Mouse (Mus musculus): ENCODE results near the gene Tmem268. TPM values are rescaled to one million over a fixed set of nuclear protein-coding genes. Genes with fewer than 3 reads are reported as not detected.

Tmem268 gene
- polyA plus RNA-seq, 1 experiment from 2014 or later, result 11.6 TPM

- H3K27me3 ChIP-seq (replicated peaks; ENCODE audit: insufficient read depth, low read length), result no peaks in the 10 kb centered on the region
- WGBS, result 80% methylated on average over 7 of the region's 7 CpGs
- no peak overlapping the region for H3K4me3 ChIP-seq (ENCODE audit: low read depth, low read length)
- no peaks in the 10 kb centered on the region for H3K9me3 ChIP-seq (ENCODE audit: low read length)
- no peak overlapping the region for H3K9ac ChIP-seq (replicated peaks; ENCODE audit: low read depth)
- ATAC-seq (no peak), DNase-seq (ENCODE audit: low spot score) (no peak)
- H3K4me1 ChIP-seq (ENCODE audit: insufficient read depth, low read depth, low read length), result 0 out of 2 replicates have a peak, but pooled peaks cover 3% of the 10 kb centered on the region
- no peak for TF ChIP-seq CTCF (IDR thresholded peaks at IDR 0.05)
- no peak for TF ChIP-seq EP300 (IDR thresholded peaks at IDR 0.05)
- no peak overlapping the region for H3K27ac ChIP-seq (ENCODE audit: low read length)
- H3K4me2 ChIP-seq (replicated peaks; ENCODE audit: low read depth, low read length), result no peak overlapping the region
- H3K36me3 ChIP-seq (ENCODE audit: insufficient read depth, low read length), result no peaks in the 10 kb centered on the region
These were observed 31.4 kb downstream of the Tmem268 start for GRCm38 (mm10) chr4:63589987-63590386.

- Histone ChIP-seq H3K27me3 (replicated peaks; ENCODE audit: insufficient read depth, low read length) (no peaks in the 10 kb centered on the region), H3K36me3 (ENCODE audit: insufficient read depth, low read length) (no peaks in the 10 kb centered on the region), H3K27ac (ENCODE audit: low read length) (no peak overlapping the region)
These were observed 32.0 kb downstream of the Tmem268 start for GRCm38 (mm10) chr4:63590538-63590937.

GRCm38 (mm10) chr4:63594459-63595110 is 36.0 kb downstream of the Tmem268 start:
- peak; percentile 17 for DNase-seq (ENCODE audit: low spot score)
- Histone ChIP-seq H3K9ac (replicated peaks; ENCODE audit: low read depth) (no peak overlapping the region), H3K4me2 (replicated peaks; ENCODE audit: low read depth, low read length) (no peak overlapping the region)

More at GRCm38 (mm10) chr4:63590538-63590937, 32.0 kb downstream of the Tmem268 start:
- no peak overlapping the region for H3K4me2 ChIP-seq (replicated peaks; ENCODE audit: low read depth, low read length)
- no peaks in the 10 kb centered on the region for H3K9me3 ChIP-seq (ENCODE audit: low read length)
- TF ChIP-seq CTCF (IDR thresholded peaks at IDR 0.05) (no peak), EP300 (IDR thresholded peaks at IDR 0.05) (no peak)
- no peak overlapping the region for H3K9ac ChIP-seq (replicated peaks; ENCODE audit: low read depth)
- 0 out of 2 replicates have a peak, but pooled peaks cover 3% of the 10 kb centered on the region for H3K4me1 ChIP-seq (ENCODE audit: insufficient read depth, low read depth, low read length)
- 67% methylated on average over 4 of the region's 4 CpGs for WGBS
- H3K4me3 ChIP-seq (ENCODE audit: low read depth, low read length), result no peak overlapping the region
- DNase-seq (ENCODE audit: low spot score) (no peak), ATAC-seq (no peak)

GRCm38 (mm10) chr4:63595259-63595658 is 36.7 kb downstream of the Tmem268 start:
- H3K27ac ChIP-seq (ENCODE audit: low read length), result no peak overlapping the region
- no peak overlapping the region for H3K4me2 ChIP-seq (replicated peaks; ENCODE audit: low read depth, low read length)
- no peaks in the 10 kb centered on the region for H3K27me3 ChIP-seq (replicated peaks; ENCODE audit: insufficient read depth, low read length)
- no peaks in the 10 kb centered on the region for H3K36me3 ChIP-seq (ENCODE audit: insufficient read depth, low read length)
- H3K4me1 ChIP-seq (ENCODE audit: insufficient read depth, low read depth, low read length), result 0 out of 2 replicates have a peak, but pooled peaks cover 3% of the 10 kb centered on the region
- ATAC-seq (no peak), DNase-seq (ENCODE audit: low spot score) (no peak)
- no peak overlapping the region for H3K4me3 ChIP-seq (ENCODE audit: low read depth, low read length)
- no peak overlapping the region for H3K9ac ChIP-seq (replicated peaks; ENCODE audit: low read depth)
- H3K9me3 ChIP-seq (ENCODE audit: low read length), result no peaks in the 10 kb centered on the region
- no peak for TF ChIP-seq EP300 (IDR thresholded peaks at IDR 0.05)
- no peak for TF ChIP-seq CTCF (IDR thresholded peaks at IDR 0.05)
- WGBS, result 33% methylated on average over 10 of the region's 10 CpGs

More at GRCm38 (mm10) chr4:63594459-63595110, 36.0 kb downstream of the Tmem268 start:
- no peaks in the 10 kb centered on the region for H3K36me3 ChIP-seq (ENCODE audit: insufficient read depth, low read length)
- no peak for ATAC-seq
- no peak overlapping the region for H3K4me3 ChIP-seq (ENCODE audit: low read depth, low read length)
- WGBS, result 54% methylated on average over 5 of the region's 5 CpGs
- H3K27me3 ChIP-seq (replicated peaks; ENCODE audit: insufficient read depth, low read length), result no peaks in the 10 kb centered on the region
- 0 out of 2 replicates have a peak, but pooled peaks cover 3% of the 10 kb centered on the region for H3K4me1 ChIP-seq (ENCODE audit: insufficient read depth, low read depth, low read length)
- no peaks in the 10 kb centered on the region for H3K9me3 ChIP-seq (ENCODE audit: low read length)
- no peak for TF ChIP-seq EP300 (IDR thresholded peaks at IDR 0.05)
- no peak for TF ChIP-seq CTCF (IDR thresholded peaks at IDR 0.05)
- no peak overlapping the region for H3K27ac ChIP-seq (ENCODE audit: low read length)

GRCm38 (mm10) chr4:63596010-63596409 is 37.4 kb downstream of the Tmem268 start:
- ATAC-seq (no peak), DNase-seq (ENCODE audit: low spot score) (no peak)
- Histone ChIP-seq H3K4me2 (replicated peaks; ENCODE audit: low read depth, low read length) (no peak overlapping the region), H3K4me1 (ENCODE audit: insufficient read depth, low read depth, low read length) (0 out of 2 replicates have a peak, but pooled peaks cover 3% of the 10 kb centered on the region), H3K9ac (replicated peaks; ENCODE audit: low read depth) (no peak overlapping the region), H3K4me3 (ENCODE audit: low read depth, low read length) (no peak overlapping the region), H3K36me3 (ENCODE audit: insufficient read depth, low read length) (no peaks in the 10 kb centered on the region), H3K27me3 (replicated peaks; ENCODE audit: insufficient read depth, low read length) (no peaks in the 10 kb centered on the region), H3K27ac (ENCODE audit: low read length) (no peak overlapping the region), H3K9me3 (ENCODE audit: low read length) (no peaks in the 10 kb centered on the region)
- no peak for TF ChIP-seq CTCF (IDR thresholded peaks at IDR 0.05)
- TF ChIP-seq EP300 (IDR thresholded peaks at IDR 0.05), result no peak
- WGBS, result 96% methylated on average over 4 of the region's 4 CpGs

- Histone ChIP-seq H3K4me2 (replicated peaks; ENCODE audit: low read depth, low read length) (no peak overlapping the region), H3K36me3 (ENCODE audit: insufficient read depth, low read length) (no peaks in the 10 kb centered on the region), H3K4me1 (ENCODE audit: insufficient read depth, low read depth, low read length) (no peaks in the 10 kb centered on the region), H3K9me3 (ENCODE audit: low read length) (no peaks in the 10 kb centered on the region), H3K27ac (ENCODE audit: low read length) (no peak overlapping the region), H3K4me3 (ENCODE audit: low read depth, low read length) (no peak overlapping the region), H3K27me3 (replicated peaks; ENCODE audit: insufficient read depth, low read length) (no peaks in the 10 kb centered on the region), H3K9ac (replicated peaks; ENCODE audit: low read depth) (no peak overlapping the region)
- ATAC-seq (no peak), DNase-seq (ENCODE audit: low spot score) (no peak)
- 73% methylated on average over 6 of the region's 6 CpGs for WGBS
- TF ChIP-seq CTCF (IDR thresholded peaks at IDR 0.05) (no peak), EP300 (IDR thresholded peaks at IDR 0.05) (no peak)
These were observed 42.2 kb downstream of the Tmem268 start for GRCm38 (mm10) chr4:63600786-63601185.

Data from lung, postnatal 0 days (tissue).